Mouse (Mus musculus): ENCODE results near the gene Ovca2. TPM values are rescaled to one million over a fixed set of nuclear protein-coding genes. Genes with fewer than 3 reads are reported as not detected.

Gene Ovca2
- polyA plus RNA-seq, 1 experiment from 2014 or later: 39.9 TPM

DNA sequence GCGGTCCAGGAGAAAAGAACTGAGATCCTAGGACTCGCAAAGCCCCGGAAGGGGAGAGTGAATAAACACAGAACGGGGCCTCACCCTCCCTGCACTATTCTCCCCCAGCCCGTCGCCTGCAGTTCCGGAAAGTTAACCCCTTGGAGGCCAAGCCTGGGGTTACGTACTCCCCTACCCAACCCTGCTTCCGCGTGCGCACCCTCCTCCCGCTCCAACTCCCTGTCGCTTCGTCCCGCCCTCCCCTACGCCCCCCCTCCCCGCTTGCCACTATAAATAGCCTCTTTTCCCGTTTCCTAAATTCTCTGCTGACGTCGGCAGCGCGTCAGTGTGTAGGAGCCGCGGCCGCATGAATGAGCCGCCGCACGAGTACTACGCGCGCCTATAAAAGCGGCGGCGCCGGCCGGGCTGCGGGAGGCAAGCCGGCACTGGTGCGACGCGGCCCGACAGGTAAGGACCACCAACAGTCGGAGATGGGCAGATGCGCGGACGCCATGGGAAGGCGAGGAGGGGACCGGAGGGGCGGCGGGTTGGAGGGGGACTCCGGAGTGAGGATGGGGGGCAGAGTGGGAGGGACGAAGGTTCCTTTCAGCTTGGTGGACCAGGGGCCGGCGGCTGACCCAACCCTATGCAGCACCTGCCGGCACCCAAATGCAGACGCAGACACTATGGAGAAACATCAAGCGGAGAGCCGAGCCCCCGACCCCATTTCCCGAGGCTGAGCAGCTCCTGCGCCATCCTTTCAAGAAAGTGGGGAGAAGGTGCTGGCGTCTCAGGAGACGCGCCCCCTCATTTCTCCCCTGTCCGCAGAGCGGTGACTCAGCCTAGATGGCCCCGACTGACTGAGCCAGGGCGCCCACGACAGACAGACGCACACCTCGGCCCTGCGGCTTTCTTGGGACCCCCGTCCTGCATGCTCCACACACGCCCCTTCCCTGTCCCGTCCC lies 6.2 kb downstream of the Ovca2 start:
- peaks cover 66% of the 10 kb centered on the region for H3K4me1 ChIP-seq
- no peaks in the 10 kb centered on the region for H3K9me3 ChIP-seq (replicated peaks)
- H3K4me3 ChIP-seq: peak overlapping the region; percentile 57
- WGBS: under 1% methylated on average over 75 of the region's 75 CpGs
- peaks cover 15% of the 10 kb centered on the region for H3K36me3 ChIP-seq
- H3K27me3 ChIP-seq (ENCODE audit: low read depth, poor library complexity, severe bottlenecking): peaks cover 68% of the 10 kb centered on the region
- H3K27ac ChIP-seq: no peak overlapping the region
- DNase-seq (ENCODE audit: low spot score): no peak

DNA sequence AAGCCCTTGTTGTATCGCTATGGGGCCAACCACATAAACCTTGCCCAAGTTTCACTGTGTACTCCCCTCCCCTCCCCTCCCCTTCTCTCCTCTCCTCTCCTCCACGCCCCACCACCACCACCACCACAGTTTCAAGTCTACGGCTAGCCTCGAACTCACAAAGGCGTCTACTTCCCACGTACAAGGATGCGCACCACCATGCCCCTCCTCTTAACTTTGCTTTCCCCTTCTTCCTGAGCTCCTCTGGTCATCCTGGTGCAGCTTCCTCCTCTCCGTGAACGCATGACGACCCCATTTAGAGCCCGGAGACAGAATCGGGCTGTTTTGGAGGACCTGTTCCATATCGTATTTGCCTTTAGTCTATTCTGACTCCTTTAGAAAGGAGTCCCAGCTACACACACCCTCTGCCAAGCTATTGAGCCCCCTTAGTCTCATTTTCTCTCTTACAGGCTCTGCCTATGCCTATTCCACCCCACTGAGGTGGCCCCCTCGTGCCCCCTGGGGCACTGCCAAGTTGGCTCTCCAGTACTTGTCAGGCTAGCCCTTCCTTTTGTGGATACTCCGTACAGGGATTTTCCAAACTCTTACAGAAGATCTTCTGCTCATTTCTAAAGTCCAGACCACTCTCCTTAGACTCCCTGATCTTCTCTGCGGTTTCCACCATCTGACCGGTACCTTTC lies 7.3 kb downstream of the Ovca2 start:
- WGBS: 8% methylated on average over 17 of the region's 17 CpGs
- H3K27ac ChIP-seq: no peak overlapping the region
- DNase-seq (ENCODE audit: low spot score): no peak
- no peaks in the 10 kb centered on the region for H3K9me3 ChIP-seq (replicated peaks)
- H3K4me1 ChIP-seq: peaks cover 76% of the 10 kb centered on the region
- H3K4me3 ChIP-seq: peak overlapping the region; percentile 63; the same call in 1 of the 2 replicates
- peaks cover 5% of the 10 kb centered on the region; the same call in 1 of the 2 replicates for H3K36me3 ChIP-seq
- H3K27me3 ChIP-seq (ENCODE audit: low read depth, poor library complexity, severe bottlenecking): peaks cover 79% of the 10 kb centered on the region

DNA sequence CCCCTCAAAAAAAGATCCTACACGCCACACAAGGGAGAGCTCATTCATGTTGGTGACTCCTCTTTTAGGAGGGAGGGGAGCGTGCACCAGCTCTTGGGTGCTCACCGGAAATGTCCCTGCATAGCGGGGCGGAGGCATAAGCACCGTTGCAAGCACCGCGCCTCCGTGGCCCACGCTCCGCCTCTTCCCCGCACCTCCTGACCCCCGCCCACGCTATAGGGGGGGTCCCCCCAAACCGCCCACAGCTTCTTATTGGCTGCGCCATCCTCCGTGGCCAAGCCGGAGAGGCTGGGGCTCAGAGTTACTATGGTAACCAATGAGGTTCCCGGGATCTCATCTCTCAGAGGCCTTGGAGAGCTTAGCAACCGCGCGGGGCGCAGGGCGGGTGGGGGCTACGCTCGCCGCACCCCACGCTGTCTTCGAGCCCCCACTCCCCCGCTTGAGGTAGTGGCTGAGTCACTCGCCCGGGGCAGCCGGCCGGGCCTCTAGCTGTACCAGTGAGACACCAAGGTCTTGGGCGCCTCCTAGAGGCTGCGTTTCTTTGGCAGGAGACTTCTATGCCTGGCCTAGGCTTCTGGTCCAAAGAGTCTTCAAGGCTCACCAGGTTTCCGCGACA lies 8.4 kb downstream of the Ovca2 start:
- WGBS: under 1% methylated on average over 38 of the region's 38 CpGs
- peak overlapping the region; percentile 63 for H3K4me3 ChIP-seq
- DNase-seq (ENCODE audit: low spot score): peak; percentile 90
- H3K36me3 ChIP-seq: 0 out of 2 replicates have a peak, but pooled peaks cover 4% of the 10 kb centered on the region
- H3K9me3 ChIP-seq (replicated peaks): no peaks in the 10 kb centered on the region
- H3K4me1 ChIP-seq: peaks cover 87% of the 10 kb centered on the region
- peak overlapping the region; percentile 3; the same call in 1 of the 2 replicates for H3K27ac ChIP-seq
- H3K27me3 ChIP-seq (ENCODE audit: low read depth, poor library complexity, severe bottlenecking): peaks cover 90% of the 10 kb centered on the region

GRCm38 (mm10) chr11:75169405-75170080 lies 9.1 kb downstream of the Ovca2 start, which contains the start of gene Hic1:
TSS of gene Hic1 (minus strand) at chr11:75169519.
- H3K4me1 ChIP-seq: peaks cover 92% of the 10 kb centered on the region

DNA sequence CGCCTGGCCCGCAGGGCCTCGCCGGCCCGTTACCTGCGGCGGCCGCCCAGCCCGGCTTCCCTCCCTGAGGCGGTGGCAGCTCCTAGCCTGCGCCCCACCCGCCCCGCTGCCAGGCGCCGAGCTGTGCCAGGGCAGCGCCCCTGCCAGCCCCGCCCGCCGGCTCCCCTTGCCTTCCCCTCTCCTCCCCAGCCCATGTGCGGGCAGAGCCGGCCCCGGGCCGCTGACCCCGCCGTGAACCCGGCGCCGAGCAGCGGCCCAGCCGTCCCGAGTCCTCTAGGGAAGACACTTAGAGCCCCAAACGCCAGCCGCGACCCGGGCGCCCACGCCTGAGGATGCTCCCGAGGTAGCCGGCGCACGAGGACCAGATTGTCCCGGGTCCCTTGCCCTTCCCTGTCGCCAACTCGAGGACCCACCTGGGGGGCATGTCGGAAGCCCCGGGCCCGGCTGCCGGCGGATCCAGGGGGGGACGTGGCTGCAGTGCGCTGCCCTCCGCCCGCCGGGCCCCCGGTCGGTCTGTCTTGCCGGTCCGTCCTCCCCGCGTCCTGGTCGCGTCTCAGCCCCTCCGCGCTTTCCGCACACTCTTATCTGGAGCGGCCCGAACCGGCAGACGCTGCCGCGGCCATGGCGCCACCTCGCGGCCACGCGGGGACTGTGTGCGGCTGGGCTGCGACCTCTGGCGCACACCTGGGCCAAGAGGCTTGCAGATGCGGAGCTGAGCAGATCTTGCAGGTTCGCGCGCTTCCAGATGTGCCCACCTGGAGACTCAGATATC lies 9.9 kb downstream of the Ovca2 start:
- H3K4me3 ChIP-seq: peak overlapping the region; percentile 63
- WGBS: under 1% methylated on average over 81 of the region's 83 CpGs
- no peaks in the 10 kb centered on the region for H3K9me3 ChIP-seq (replicated peaks)
- peak overlapping the region; percentile 80 for H3K27ac ChIP-seq
- peak; percentile 95 for DNase-seq (ENCODE audit: low spot score)
- peaks cover 87% of the 10 kb centered on the region for H3K4me1 ChIP-seq
- H3K36me3 ChIP-seq: peaks cover 11% of the 10 kb centered on the region
- H3K27me3 ChIP-seq (ENCODE audit: low read depth, poor library complexity, severe bottlenecking): peaks cover 100% of the 10 kb centered on the region

More at GRCm38 (mm10) chr11:75169405-75170080, 9.1 kb downstream of the Ovca2 start, which contains the start of gene Hic1:
- Histone ChIP-seq H3K9me3 (replicated peaks) (no peaks in the 10 kb centered on the region), H3K4me3 (peak within 1 kb of the TSS; percentile 63), H3K36me3 (0 out of 2 replicates have a peak, but pooled peaks cover 6% of the 10 kb centered on the region), H3K27ac (peak within 1 kb of the TSS; percentile 80), H3K27me3 (ENCODE audit: low read depth, poor library complexity, severe bottlenecking) (peaks cover 97% of the 10 kb centered on the region)
- no peak for DNase-seq (ENCODE audit: low spot score)
- 6% methylated on average over 23 of the region's 23 CpGs for WGBS

- Histone ChIP-seq H3K27ac (peak overlapping the region; percentile 80), H3K4me3 (peak overlapping the region; percentile 63), H3K9me3 (replicated peaks) (no peaks in the 10 kb centered on the region), H3K36me3 (peaks cover 20% of the 10 kb centered on the region), H3K27me3 (ENCODE audit: low read depth, poor library complexity, severe bottlenecking) (peaks cover 100% of the 10 kb centered on the region), H3K4me1 (peaks cover 84% of the 10 kb centered on the region)
- DNase-seq (ENCODE audit: low spot score): peak; percentile 62
- WGBS: 3% methylated on average over 63 of the region's 63 CpGs
These were observed 10.7 kb downstream of the Ovca2 start for GRCm38 (mm10) chr11:75167643-75168589.

DNA sequence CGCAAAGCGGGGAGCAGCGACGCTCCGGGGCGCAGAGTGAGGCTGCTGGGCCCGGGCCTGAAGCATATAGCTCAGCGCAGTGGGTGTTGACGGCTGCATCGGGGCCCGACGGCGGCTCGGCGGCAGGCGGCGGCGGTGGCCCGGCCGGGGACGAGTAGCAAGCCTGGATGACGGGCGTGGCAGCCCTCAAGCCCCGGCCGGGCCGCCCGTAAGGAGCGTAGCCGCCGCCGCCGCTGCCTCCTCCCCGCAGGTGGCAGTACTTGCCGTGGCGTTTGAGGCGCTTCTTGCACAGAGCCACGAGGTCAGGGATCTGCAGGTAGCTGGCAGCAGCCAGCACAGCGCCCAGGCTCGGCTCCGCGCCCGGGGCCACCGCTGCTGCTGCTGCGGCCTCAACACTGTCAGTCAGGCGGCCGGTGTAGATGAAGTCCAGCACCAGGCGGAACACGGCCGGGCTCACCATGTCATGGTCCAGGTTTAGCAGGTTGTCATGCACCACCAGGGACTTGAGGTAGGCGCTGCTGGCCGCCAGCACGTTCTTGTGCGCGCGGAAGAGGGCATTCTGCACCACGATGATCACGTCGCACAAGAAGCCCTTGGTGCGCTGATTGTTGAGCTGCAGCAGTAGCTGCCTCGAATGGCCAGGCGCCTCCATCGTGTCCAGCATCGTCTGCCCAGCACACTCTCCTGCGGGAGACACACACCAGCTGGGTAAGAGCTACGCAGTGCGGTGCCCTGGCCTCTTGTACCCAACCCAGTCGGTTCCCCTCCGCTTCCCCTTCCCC lies 11.6 kb downstream of the Ovca2 start:
- Histone ChIP-seq H3K27me3 (ENCODE audit: low read depth, poor library complexity, severe bottlenecking) (peaks cover 97% of the 10 kb centered on the region), H3K4me1 (peaks cover 75% of the 10 kb centered on the region), H3K9me3 (replicated peaks) (no peaks in the 10 kb centered on the region), H3K36me3 (peaks cover 28% of the 10 kb centered on the region), H3K4me3 (peak overlapping the region; percentile 63), H3K27ac (peak overlapping the region; percentile 59)
- peak; percentile 71 for DNase-seq (ENCODE audit: low spot score)
- 1% methylated on average over 68 of the region's 68 CpGs for WGBS

DNA sequence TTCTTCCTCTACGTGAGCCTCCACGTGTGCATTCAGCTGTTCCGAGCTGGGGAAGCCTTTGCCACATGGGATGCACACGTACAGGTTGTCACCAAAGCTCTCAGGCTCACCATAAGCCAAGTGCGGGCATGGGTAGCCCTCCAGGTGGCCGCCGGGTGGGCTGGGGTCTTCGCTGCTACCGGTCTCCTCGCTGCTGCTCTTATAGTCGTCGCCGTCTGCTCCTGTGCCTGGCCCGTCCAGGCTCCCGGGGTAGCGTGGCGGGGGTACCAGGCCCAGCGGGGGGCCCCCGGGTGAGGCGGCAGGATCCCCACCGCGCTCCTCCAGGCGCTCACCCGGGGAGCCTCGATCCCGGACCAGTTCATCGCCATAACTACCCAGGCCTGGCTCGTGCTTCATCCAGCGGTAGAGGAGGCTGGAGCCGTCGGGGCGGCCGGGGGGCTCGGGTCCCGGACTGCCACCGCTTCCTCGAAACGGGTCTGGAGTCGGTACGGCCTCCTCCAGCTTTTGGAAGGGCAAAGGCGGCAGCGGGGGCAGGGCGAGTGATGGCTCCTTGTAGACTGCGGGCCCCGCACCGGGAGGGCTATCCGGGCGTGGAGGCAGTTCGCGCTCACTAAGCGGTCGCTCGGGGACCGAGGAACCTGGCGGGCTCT lies 12.3 kb downstream of the Ovca2 start:
- Histone ChIP-seq H3K27me3 (ENCODE audit: low read depth, poor library complexity, severe bottlenecking) (peaks cover 89% of the 10 kb centered on the region), H3K9me3 (replicated peaks) (no peaks in the 10 kb centered on the region), H3K36me3 (peaks cover 35% of the 10 kb centered on the region), H3K4me1 (peaks cover 74% of the 10 kb centered on the region), H3K27ac (peak overlapping the region; percentile 59), H3K4me3 (peak overlapping the region; percentile 63)
- no peak for DNase-seq (ENCODE audit: low spot score)
- WGBS: 4% methylated on average over 55 of the region's 55 CpGs

DNA sequence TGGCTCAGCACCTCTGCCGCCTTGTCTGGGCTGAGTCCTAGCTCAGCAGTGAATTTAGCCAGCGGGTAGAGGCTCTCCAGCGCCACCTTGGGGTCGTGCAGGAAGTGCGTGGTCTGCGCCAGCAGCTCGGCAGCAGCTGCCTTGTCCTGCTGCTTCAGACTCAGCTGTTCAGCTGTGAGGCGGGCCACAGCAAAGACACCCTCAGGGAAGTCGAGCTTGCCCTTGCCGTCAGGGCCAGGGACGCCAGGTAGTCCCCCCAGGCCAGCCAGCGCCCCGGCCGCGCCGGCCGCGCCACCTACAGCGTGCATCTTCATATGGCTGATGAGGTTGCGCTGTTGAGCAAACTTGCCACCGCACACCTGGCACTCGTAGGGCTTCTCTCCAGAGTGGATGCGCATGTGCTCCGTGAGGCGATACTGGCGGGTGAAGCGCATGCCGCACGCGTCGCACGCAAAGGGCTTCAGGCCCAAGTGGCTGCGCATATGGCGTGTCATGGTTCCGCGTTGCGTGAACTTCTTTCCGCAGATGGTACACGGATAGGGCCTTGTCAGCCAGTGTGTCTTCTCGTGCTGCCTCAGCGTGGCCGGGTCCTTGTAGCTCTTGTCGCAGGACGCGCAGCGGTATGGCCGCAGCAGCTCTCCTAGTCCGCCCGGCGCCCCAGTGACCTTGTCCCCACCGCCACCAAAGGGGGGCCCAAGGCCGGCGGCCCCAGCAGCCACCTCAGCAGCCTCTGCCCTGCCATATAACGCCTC lies 13.0 kb downstream of the Ovca2 start:
- DNase-seq (ENCODE audit: low spot score): peak; percentile 81
- peaks cover 82% of the 10 kb centered on the region for H3K27me3 ChIP-seq (ENCODE audit: low read depth, poor library complexity, severe bottlenecking)
- H3K9me3 ChIP-seq (replicated peaks): no peaks in the 10 kb centered on the region
- H3K27ac ChIP-seq: peak overlapping the region; percentile 54; the same call in 1 of the 2 replicates
- peaks cover 71% of the 10 kb centered on the region for H3K4me1 ChIP-seq
- H3K4me3 ChIP-seq: peak overlapping the region; percentile 63
- H3K36me3 ChIP-seq: peaks cover 40% of the 10 kb centered on the region
- 3% methylated on average over 54 of the region's 54 CpGs for WGBS
